Mouse (Mus musculus) CH12.LX (cell line): ENCODE measurements around the gene Ccdc103.

Experiments used
- CTCF ChIP-seq, 2 experiments: IDR thresholded peaks in 1 of 2; conservative IDR thresholded peaks in 1 of 2; 2 replicates each; pipeline ENCODE4 v1.5.1; 2011 to 2012; ENCODE audit warnings: low read depth in 2 of 2, low read length in 2 of 2, improper control_type of control experiment in 1 of 2, inconsistent platforms in 1 of 2, mild to moderate bottlenecking in 1 of 2, moderate library complexity in 1 of 2
- MAFK ChIP-seq: IDR thresholded peaks from 2 replicates; pipeline ENCODE4 v1.6.1; 2011; ENCODE audit warnings: low read length, improper control_type of control experiment; ENCODE audit not compliant: insufficient replicate concordance
- MAX ChIP-seq: IDR thresholded peaks from 2 replicates; pipeline ENCODE4 v1.6.1; 2011; ENCODE audit warnings: low read length, improper control_type of control experiment
- POLR2A ChIP-seq: IDR thresholded peaks from 2 replicates; pipeline ENCODE4 v1.6.1; 2011; ENCODE audit warnings: low read depth, mild to moderate bottlenecking, improper control_type of control experiment, low read length
- ZC3H11A ChIP-seq: IDR thresholded peaks from 2 replicates; pipeline ENCODE4 v1.6.1; 2012; ENCODE audit warnings: low read depth, mild to moderate bottlenecking, inconsistent platforms, low read length, improper control_type of control experiment
- ZKSCAN1 ChIP-seq: IDR thresholded peaks from 2 replicates; pipeline ENCODE4 v1.6.1; 2012; ENCODE audit warnings: low read depth, inconsistent platforms, low read length, improper control_type of control experiment, borderline replicate concordance

DNA sequence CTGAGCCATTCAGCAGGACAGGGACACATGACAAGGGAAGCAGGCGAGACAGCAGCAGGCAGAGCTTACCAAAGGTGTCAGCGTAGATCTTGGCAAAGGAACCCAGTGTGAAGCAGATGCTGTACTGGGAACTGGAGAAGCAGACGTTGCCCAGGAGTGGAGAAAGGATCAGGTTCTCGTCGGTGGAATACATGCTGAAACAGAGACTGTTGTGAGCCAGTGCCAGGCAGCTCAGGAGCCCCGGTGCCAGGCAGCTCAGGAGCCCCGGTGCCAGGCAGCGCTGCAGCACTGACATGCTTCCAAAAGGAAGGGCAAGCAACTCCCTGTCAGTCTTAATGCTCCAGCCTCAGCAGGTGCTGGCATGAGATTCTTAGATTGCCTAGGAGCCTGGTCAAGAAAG, 21.1 kb upstream of the Ccdc103 start:
- no peak for TF ChIP-seq CTCF (conservative IDR thresholded peaks at IDR 0.05 in 1 of 2, IDR thresholded peaks at IDR 0.05 in 1 of 2; ENCODE audit: low read depth in 2 of 2, low read length in 2 of 2)
- no peak for TF ChIP-seq ZC3H11A
- no peak for TF ChIP-seq MAX
- TF ChIP-seq ZKSCAN1, result no peak
- TF ChIP-seq MAFK, result no peak
- no peak for TF ChIP-seq POLR2A
